Mouse (Mus musculus) left cerebral cortex, postnatal 36 days (tissue): ENCODE measurements at regions not wholly inside any gene's neighbourhood (a gene's known extent, or its start where the extent isn't known, plus 50 kb on each side); places are given as distances from the start of the nearest gene placed in this dataset.
A peak's percentile ranks its signal among the peaks of the same experiment; 100 is the strongest.

Experiments used
- DNase-seq, 2 experiments: peaks; one replicate each; pipeline ENCODE4 v3.0.0; 2021 to 2022; ENCODE audit warnings: low spot score in 2 of 2, mixed read lengths in 1 of 2
- intact Hi-C: fragments of 180-260 bp; cut with DNase I; formaldehyde crosslinking; loops from one replicate; pipeline ENCODE4 v1.15.1; 2025

- intact Hi-C loops = no loop called here
- peak; percentile 46 to 47 for DNase-seq
These were observed 110.5 kb downstream of the Rergl start for GRCm38 (mm10) chr6:139391307-139391706.

GRCm38 (mm10) chr6:139350939-139351338 is 150.8 kb downstream of the Rergl start:
- intact Hi-C loops = no loop called here
- DNase-seq = no peak

- DNase-seq = peak in 1 of 2 experiments; percentile 4
- intact Hi-C loops = no loop called here
These were observed 176.6 kb downstream of the Rergl start for GRCm38 (mm10) chr6:139325226-139325625.

- no peak for DNase-seq
- intact Hi-C loops = no loop called here
These were observed 194.1 kb downstream of the Rergl start for GRCm38 (mm10) chr6:139307651-139308050.

- intact Hi-C loops = no loop called here
- no peak for DNase-seq
These were observed 197.5 kb downstream of the Rergl start for GRCm38 (mm10) chr6:139304306-139304705.

- peak; percentile 23 to 30 for DNase-seq
- intact Hi-C loops = no loop called here
These were observed 206.1 kb downstream of the Rergl start for GRCm38 (mm10) chr6:139295701-139296100.

- no peak for DNase-seq
- intact Hi-C loops = no loop called here
These were observed 222.7 kb downstream of the Rergl start for GRCm38 (mm10) chr6:139279093-139279492.

- no peak for DNase-seq
- intact Hi-C loops = no loop called here
These were observed 226.3 kb downstream of the Rergl start for GRCm38 (mm10) chr6:139275512-139275911.

- no peak for DNase-seq
- intact Hi-C loops = no loop called here
These were observed 248.1 kb downstream of the Rergl start for GRCm38 (mm10) chr6:139253704-139254103.

GRCm38 (mm10) chr6:139248920-139249547 is 252.7 kb downstream of the Rergl start:
- intact Hi-C loops = loop anchor here (5.0 kb wide), 2 partner anchors 772 to 1077 kb away; no protein-coding TSS in a partner anchor
- peak; percentile 59 to 62 for DNase-seq

- intact Hi-C loops = no loop called here
- no peak for DNase-seq
These were observed 275.6 kb downstream of the Rergl start for GRCm38 (mm10) chr6:139226127-139226526.

- DNase-seq = no peak
- intact Hi-C loops = no loop called here
These were observed 287.3 kb downstream of the Rergl start for GRCm38 (mm10) chr6:139214488-139214887.

- DNase-seq = no peak
- intact Hi-C loops = no loop called here
These were observed 291.5 kb downstream of the Rergl start for GRCm38 (mm10) chr6:139210256-139210655.

GRCm38 (mm10) chr6:139198601-139199000 is 303.2 kb downstream of the Rergl start:
- intact Hi-C loops = no loop called here
- no peak for DNase-seq

- intact Hi-C loops = no loop called here
- DNase-seq = no peak
These were observed 315.3 kb downstream of the Rergl start for GRCm38 (mm10) chr6:139186431-139186830.

- intact Hi-C loops = no loop called here
- DNase-seq = peak in 1 of 2 experiments; percentile 4
These were observed 341.4 kb downstream of the Rergl start for GRCm38 (mm10) chr6:139160352-139160751.

GRCm38 (mm10) chr6:139159741-139160140 is 342.0 kb downstream of the Rergl start:
- DNase-seq = peak; percentile 23 to 27
- intact Hi-C loops = no loop called here

GRCm38 (mm10) chr6:139154802-139155201 is 347.0 kb downstream of the Rergl start:
- no peak for DNase-seq
- intact Hi-C loops = no loop called here

GRCm38 (mm10) chr6:139135693-139136092 is 366.1 kb downstream of the Rergl start:
- DNase-seq = no peak
- intact Hi-C loops = no loop called here

GRCm38 (mm10) chr6:139132083-139132679 is 369.6 kb downstream of the Rergl start:
- intact Hi-C loops = no loop called here
- no peak for DNase-seq

- DNase-seq = no peak
- intact Hi-C loops = no loop called here
These were observed 393.5 kb downstream of the Rergl start for GRCm38 (mm10) chr6:139108263-139108662.
